11 mouse cellular contexts compared by ENCODE assay signal in the genomic region with DNA sequence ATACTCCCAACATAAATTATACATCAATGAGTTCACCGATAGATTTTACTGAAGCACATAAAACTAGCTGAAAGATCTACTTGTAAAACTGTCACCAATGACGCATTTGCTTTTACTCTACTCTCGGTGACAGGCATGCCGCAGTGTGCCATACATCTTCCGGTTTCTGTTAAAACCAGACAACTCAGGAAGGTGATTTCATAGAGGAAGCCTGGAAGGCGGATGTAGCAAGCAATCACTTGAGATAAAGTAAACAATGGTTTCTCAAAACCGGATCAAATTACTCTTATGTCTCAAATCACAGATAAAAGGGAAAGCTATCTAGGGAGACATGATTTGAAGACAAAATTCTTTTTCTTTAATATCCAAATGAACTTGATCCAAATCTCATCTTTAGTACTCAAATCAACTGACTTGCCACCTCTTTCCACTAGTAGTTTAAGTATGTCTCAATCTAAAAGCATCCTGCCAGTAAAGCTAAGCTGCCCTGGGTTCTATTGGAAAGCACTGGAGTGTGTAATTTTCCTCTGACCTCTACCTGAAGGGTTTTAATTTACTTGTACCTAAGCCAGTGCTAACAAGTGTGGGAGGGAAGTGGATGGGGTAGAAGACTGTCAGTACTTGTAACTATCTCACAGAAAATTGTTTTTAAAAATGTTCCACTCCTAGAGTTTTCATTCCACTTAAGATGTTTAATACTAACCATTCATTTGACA.
DNase-seq lines count a peak whose midpoint lies in the region; ATAC-seq and TF ChIP-seq lines count a peak whose summit lies in the region.
"Had no signal": no experiment of that assay in that cellular context is flagged by ENCODE, and none has a peak within 500 bp of the region (broad histone marks: within the 10 kb centered on the region; RNA-seq: fewer than 3 reads in every experiment).

No protein-coding gene starts in this region.

- H3K4me2 ChIP-seq in kidney, embryonic 14.5 days (replicated peaks; ENCODE audit: low read depth, low read length): no peak overlapping the region
- H3K4me2 ChIP-seq in liver, postnatal 0 days (ENCODE audit: low read depth, low read length): peak overlapping the region; percentile 9; the same call in 1 of the 2 replicates
- H3K4me2 ChIP-seq in midbrain, postnatal 0 days (ENCODE audit: low read depth, low read length, poor library complexity, severe bottlenecking): no peak overlapping the region
- H3K4me2 ChIP-seq: stomach, embryonic 15.5 days had no signal

- no peaks in the 10 kb centered on the region for H3K27me3 ChIP-seq in kidney, embryonic 14.5 days (ENCODE audit: control insufficient read depth, insufficient read depth, low read length)
- H3K27me3 ChIP-seq in liver, postnatal 0 days (ENCODE audit: insufficient read depth, low read length): no peaks in the 10 kb centered on the region
- no peaks in the 10 kb centered on the region for H3K27me3 ChIP-seq in thymus, adult 2 months (ENCODE audit: control insufficient read depth, insufficient read depth, low read length)
- no peaks in the 10 kb centered on the region for H3K27me3 ChIP-seq in midbrain, postnatal 0 days (ENCODE audit: insufficient read depth, low read length)
- H3K27me3 ChIP-seq: stomach, embryonic 15.5 days had no signal

- peak; percentile 26; the same call in 1 of the 2 replicates for TF ChIP-seq EP300 in liver, postnatal 0 days (IDR thresholded peaks at IDR 0.05; ENCODE audit: low read depth)

- no peak overlapping the region for H3K27ac ChIP-seq in kidney, embryonic 14.5 days (ENCODE audit: low read depth, low read length)
- 0 out of 2 replicates have a peak overlapping the region, but pooled peaks have one; percentile 34 for H3K27ac ChIP-seq in liver, postnatal 0 days (ENCODE audit: low read depth)
- no peak overlapping the region; the same call in 1 of the 2 replicates for H3K27ac ChIP-seq in thymus, adult 2 months (ENCODE audit: control insufficient read depth, insufficient read depth, low read length)
- no peak overlapping the region for H3K27ac ChIP-seq in midbrain, postnatal 0 days (ENCODE audit: low read depth, low read length)
- H3K27ac ChIP-seq: stomach, embryonic 15.5 days had no signal

- no peaks in the 10 kb centered on the region for H3K36me3 ChIP-seq in kidney, embryonic 14.5 days (ENCODE audit: control insufficient read depth, insufficient read depth, low read length)
- H3K36me3 ChIP-seq in liver, postnatal 0 days (replicated peaks; ENCODE audit: insufficient read depth, low read length): no peaks in the 10 kb centered on the region
- no peaks in the 10 kb centered on the region for H3K36me3 ChIP-seq in thymus, adult 2 months (ENCODE audit: control insufficient read depth, insufficient read depth, low read length)
- H3K36me3 ChIP-seq in midbrain, postnatal 0 days (ENCODE audit: insufficient read depth, low read length): no peaks in the 10 kb centered on the region
- H3K36me3 ChIP-seq: stomach, embryonic 15.5 days had no signal

- H3K9me3 ChIP-seq in kidney, embryonic 14.5 days (ENCODE audit: control insufficient read depth, low read length): no peaks in the 10 kb centered on the region
- no peaks in the 10 kb centered on the region for H3K9me3 ChIP-seq in liver, postnatal 0 days (ENCODE audit: low read length)
- no peaks in the 10 kb centered on the region for H3K9me3 ChIP-seq in midbrain, postnatal 0 days (ENCODE audit: low read length)
- H3K9me3 ChIP-seq: stomach, embryonic 15.5 days had no signal

- TF ChIP-seq CTCF in liver, postnatal 0 days (IDR thresholded peaks at IDR 0.05; ENCODE audit: low read depth): no peak
- no peak for TF ChIP-seq CTCF in thymus, adult 2 months (IDR thresholded peaks at IDR 0.05; ENCODE audit: borderline replicate concordance, control insufficient read depth, extremely low read depth, insufficient read depth, low read length, poor library complexity)
- TF ChIP-seq CTCF in midbrain, postnatal 0 days (IDR thresholded peaks at IDR 0.05): no peak

- no peak overlapping the region for H3K4me3 ChIP-seq in kidney, embryonic 14.5 days (ENCODE audit: low read length)
- H3K4me3 ChIP-seq in liver, postnatal 0 days (ENCODE audit: low read depth, low read length): no peak overlapping the region
- H3K4me3 ChIP-seq in thymus, adult 2 months (ENCODE audit: control insufficient read depth, insufficient read depth, low read length): no peak overlapping the region
- no peak overlapping the region for H3K4me3 ChIP-seq in midbrain, postnatal 0 days (ENCODE audit: low read depth, low read length)
- H3K4me3 ChIP-seq: stomach, embryonic 15.5 days had no signal

- DNase-seq in kidney, postnatal 25 days: no peak
- DNase-seq in embryo, embryonic 11.5 days (ENCODE audit: low read depth, low spot score): peak; percentile 11
- DNase-seq in liver, postnatal 0 days: no peak
- DNase-seq in thymus, adult 2 months: peak; percentile 44
- no peak for DNase-seq in midbrain, postnatal 0 days (ENCODE audit: low spot score)
- DNase-seq in adrenal gland, postnatal 10 days: no peak
- DNase-seq in adipocyte (ENCODE audit: low spot score): no peak
- DNase-seq: cerebellum, postnatal 14 days; midbrain, embryonic 14.5 days had no signal

- H3K9ac ChIP-seq in kidney, embryonic 14.5 days (ENCODE audit: low read depth, low read length): no peak overlapping the region
- H3K9ac ChIP-seq in liver, postnatal 0 days (replicated peaks): no peak overlapping the region
- H3K9ac ChIP-seq in midbrain, postnatal 0 days (replicated peaks; ENCODE audit: low read length, poor library complexity, severe bottlenecking): no peak overlapping the region
- H3K9ac ChIP-seq: stomach, embryonic 15.5 days had no signal

- peaks cover 6% of the 10 kb centered on the region for H3K4me1 ChIP-seq in kidney, embryonic 14.5 days (ENCODE audit: control insufficient read depth, insufficient read depth, low read length)
- peaks cover 2% of the 10 kb centered on the region; the same call in 1 of the 2 replicates for H3K4me1 ChIP-seq in liver, postnatal 0 days (ENCODE audit: insufficient read depth)
- no peaks in the 10 kb centered on the region for H3K4me1 ChIP-seq in thymus, adult 2 months (replicated peaks; ENCODE audit: control insufficient read depth, insufficient read depth, low read length)
- H3K4me1 ChIP-seq in midbrain, postnatal 0 days (ENCODE audit: insufficient read depth, low read length): no peaks in the 10 kb centered on the region
- H3K4me1 ChIP-seq: stomach, embryonic 15.5 days had no signal

- 4% methylated on average over 7 of the region's 7 CpGs for WGBS in kidney, embryonic 14.5 days
- 19% methylated on average over 7 of the region's 7 CpGs for WGBS in liver, postnatal 0 days (ENCODE audit: insufficient replicate concordance)
- WGBS in thymus, adult 2 months: 5% methylated on average over 7 of the region's 7 CpGs
- WGBS in midbrain, postnatal 0 days: 73% methylated on average over 7 of the region's 7 CpGs

- ATAC-seq in kidney, embryonic 14.5 days (ENCODE audit: low FRiP score, low TSS enrichment): peak; percentile 83
- peak; percentile 50 for ATAC-seq in liver, postnatal 0 days
- ATAC-seq in midbrain, postnatal 0 days (ENCODE audit: low FRiP score): no peak

- no peak for TF ChIP-seq POLR2A in thymus, adult 2 months (IDR thresholded peaks at IDR 0.05; ENCODE audit: control insufficient read depth, extremely low read depth, insufficient read depth, low read length, poor library complexity)

Comparison
In these comparisons a context has a peak if more than half of its experiments do, and no peak if none do; other contexts are left out.
1. DNase-seq: peak in embryo, embryonic 11.5 days (single experiment) and thymus, adult 2 months (single experiment); none in kidney, postnatal 25 days (0 of 2), liver, postnatal 0 days (single experiment), midbrain, postnatal 0 days (single experiment), adrenal gland, postnatal 10 days (single experiment) and adipocyte (single experiment).